Mouse (Mus musculus): ENCODE results near the gene Camk1d. TPM values are rescaled to one million over a fixed set of nuclear protein-coding genes. Genes with fewer than 3 reads are reported as not detected.

Gene Camk1d
- polyA plus RNA-seq, 1 experiment from 2014 or later: 1.0 TPM

GRCm38 (mm10) chr2:5411774-5412173 lies 302.5 kb downstream of the Camk1d start:
- Histone ChIP-seq H3K4me2 (no peak overlapping the region), H3K27ac (ENCODE audit: low read depth, low read length) (no peak overlapping the region), H3K4me3 (ENCODE audit: low read depth, low read length) (no peak overlapping the region), H3K9me3 (ENCODE audit: control insufficient read depth, low read length) (no peaks in the 10 kb centered on the region), H3K36me3 (ENCODE audit: control insufficient read depth, insufficient read depth, low read length) (no peaks in the 10 kb centered on the region), H3K4me1 (replicated peaks; ENCODE audit: control insufficient read depth, insufficient read depth, low read length) (no peaks in the 10 kb centered on the region), H3K9ac (ENCODE audit: low read depth, low read length) (no peak overlapping the region), H3K27me3 (replicated peaks; ENCODE audit: control insufficient read depth, insufficient read depth, low read length) (no peaks in the 10 kb centered on the region)
- no peak for ATAC-seq (replicated peaks; ENCODE audit: low FRiP score)
- WGBS: 52% methylated on average over 2 of the region's 2 CpGs
- DNase-seq (ENCODE audit: low spot score): no peak

GRCm38 (mm10) chr2:5403850-5404249 lies 310.5 kb downstream of the Camk1d start:
- no peaks in the 10 kb centered on the region for H3K27me3 ChIP-seq (replicated peaks; ENCODE audit: control insufficient read depth, insufficient read depth, low read length)
- 51% methylated on average over 3 of the region's 3 CpGs for WGBS
- H3K9ac ChIP-seq (ENCODE audit: low read depth, low read length): no peak overlapping the region
- H3K36me3 ChIP-seq (ENCODE audit: control insufficient read depth, insufficient read depth, low read length): no peaks in the 10 kb centered on the region
- no peak overlapping the region for H3K27ac ChIP-seq (ENCODE audit: low read depth, low read length)
- no peak for DNase-seq (ENCODE audit: low spot score)
- no peaks in the 10 kb centered on the region for H3K9me3 ChIP-seq (ENCODE audit: control insufficient read depth, low read length)
- H3K4me2 ChIP-seq: no peak overlapping the region
- no peak overlapping the region for H3K4me3 ChIP-seq (ENCODE audit: low read depth, low read length)
- no peaks in the 10 kb centered on the region for H3K4me1 ChIP-seq (replicated peaks; ENCODE audit: control insufficient read depth, insufficient read depth, low read length)
- no peak for ATAC-seq (replicated peaks; ENCODE audit: low FRiP score)

GRCm38 (mm10) chr2:5402036-5402435 lies 312.3 kb downstream of the Camk1d start:
- Histone ChIP-seq H3K4me1 (replicated peaks; ENCODE audit: control insufficient read depth, insufficient read depth, low read length) (no peaks in the 10 kb centered on the region), H3K9me3 (ENCODE audit: control insufficient read depth, low read length) (no peaks in the 10 kb centered on the region), H3K27ac (ENCODE audit: low read depth, low read length) (no peak overlapping the region), H3K27me3 (replicated peaks; ENCODE audit: control insufficient read depth, insufficient read depth, low read length) (no peaks in the 10 kb centered on the region), H3K9ac (ENCODE audit: low read depth, low read length) (no peak overlapping the region), H3K36me3 (ENCODE audit: control insufficient read depth, insufficient read depth, low read length) (no peaks in the 10 kb centered on the region), H3K4me3 (ENCODE audit: low read depth, low read length) (no peak overlapping the region), H3K4me2 (no peak overlapping the region)
- 91% methylated on average over 12 of the region's 12 CpGs for WGBS
- ATAC-seq (replicated peaks; ENCODE audit: low FRiP score): no peak
- DNase-seq (ENCODE audit: low spot score): no peak

- Histone ChIP-seq H3K9ac (ENCODE audit: low read depth, low read length) (no peak overlapping the region), H3K36me3 (ENCODE audit: control insufficient read depth, insufficient read depth, low read length) (no peaks in the 10 kb centered on the region), H3K27ac (ENCODE audit: low read depth, low read length) (no peak overlapping the region), H3K4me2 (no peak overlapping the region), H3K4me1 (replicated peaks; ENCODE audit: control insufficient read depth, insufficient read depth, low read length) (no peaks in the 10 kb centered on the region), H3K9me3 (ENCODE audit: control insufficient read depth, low read length) (no peaks in the 10 kb centered on the region), H3K27me3 (replicated peaks; ENCODE audit: control insufficient read depth, insufficient read depth, low read length) (no peaks in the 10 kb centered on the region), H3K4me3 (ENCODE audit: low read depth, low read length) (no peak overlapping the region)
- WGBS: 82% methylated on average over 9 of the region's 9 CpGs
- ATAC-seq (replicated peaks; ENCODE audit: low FRiP score) (no peak), DNase-seq (ENCODE audit: low spot score) (no peak)
These were observed 315.8 kb downstream of the Camk1d start for GRCm38 (mm10) chr2:5398505-5398904.

- Histone ChIP-seq H3K9me3 (ENCODE audit: control insufficient read depth, low read length) (no peaks in the 10 kb centered on the region), H3K4me2 (no peak overlapping the region), H3K4me3 (ENCODE audit: low read depth, low read length) (no peak overlapping the region), H3K27me3 (replicated peaks; ENCODE audit: control insufficient read depth, insufficient read depth, low read length) (no peaks in the 10 kb centered on the region), H3K27ac (ENCODE audit: low read depth, low read length) (no peak overlapping the region), H3K36me3 (ENCODE audit: control insufficient read depth, insufficient read depth, low read length) (no peaks in the 10 kb centered on the region), H3K4me1 (replicated peaks; ENCODE audit: control insufficient read depth, insufficient read depth, low read length) (no peaks in the 10 kb centered on the region), H3K9ac (ENCODE audit: low read depth, low read length) (no peak overlapping the region)
- 74% methylated on average over 6 of the region's 6 CpGs for WGBS
- ATAC-seq (replicated peaks; ENCODE audit: low FRiP score) (no peak), DNase-seq (ENCODE audit: low spot score) (no peak)
These were observed 316.3 kb downstream of the Camk1d start for GRCm38 (mm10) chr2:5398043-5398442.

- Histone ChIP-seq H3K36me3 (ENCODE audit: control insufficient read depth, insufficient read depth, low read length) (no peaks in the 10 kb centered on the region), H3K4me1 (replicated peaks; ENCODE audit: control insufficient read depth, insufficient read depth, low read length) (no peaks in the 10 kb centered on the region), H3K4me3 (ENCODE audit: low read depth, low read length) (no peak overlapping the region), H3K4me2 (no peak overlapping the region), H3K27ac (ENCODE audit: low read depth, low read length) (no peak overlapping the region), H3K9me3 (ENCODE audit: control insufficient read depth, low read length) (no peaks in the 10 kb centered on the region), H3K9ac (ENCODE audit: low read depth, low read length) (no peak overlapping the region), H3K27me3 (replicated peaks; ENCODE audit: control insufficient read depth, insufficient read depth, low read length) (no peaks in the 10 kb centered on the region)
- WGBS: 67% methylated on average over 3 of the region's 3 CpGs
- no peak for DNase-seq (ENCODE audit: low spot score)
- ATAC-seq (replicated peaks; ENCODE audit: low FRiP score): no peak
These were observed 316.8 kb downstream of the Camk1d start for GRCm38 (mm10) chr2:5397468-5397867.

- Histone ChIP-seq H3K9ac (ENCODE audit: low read depth, low read length) (no peak overlapping the region), H3K4me2 (no peak overlapping the region), H3K4me3 (ENCODE audit: low read depth, low read length) (no peak overlapping the region), H3K36me3 (ENCODE audit: control insufficient read depth, insufficient read depth, low read length) (no peaks in the 10 kb centered on the region), H3K9me3 (ENCODE audit: control insufficient read depth, low read length) (no peaks in the 10 kb centered on the region), H3K27me3 (replicated peaks; ENCODE audit: control insufficient read depth, insufficient read depth, low read length) (no peaks in the 10 kb centered on the region), H3K4me1 (replicated peaks; ENCODE audit: control insufficient read depth, insufficient read depth, low read length) (no peaks in the 10 kb centered on the region), H3K27ac (ENCODE audit: low read depth, low read length) (no peak overlapping the region)
- 73% methylated on average over 1 of the region's 1 CpGs for WGBS
- ATAC-seq (replicated peaks; ENCODE audit: low FRiP score) (no peak), DNase-seq (ENCODE audit: low spot score) (no peak)
These were observed 317.9 kb downstream of the Camk1d start for GRCm38 (mm10) chr2:5396415-5396814.

GRCm38 (mm10) chr2:5395873-5396272 lies 318.4 kb downstream of the Camk1d start:
- ATAC-seq (replicated peaks; ENCODE audit: low FRiP score): no peak
- no peak for DNase-seq (ENCODE audit: low spot score)
- 49% methylated on average over 2 of the region's 2 CpGs for WGBS

GRCm38 (mm10) chr2:5392921-5393320 lies 321.4 kb downstream of the Camk1d start:
- Histone ChIP-seq H3K4me3 (ENCODE audit: low read depth, low read length) (no peak overlapping the region), H3K9me3 (ENCODE audit: control insufficient read depth, low read length) (no peaks in the 10 kb centered on the region), H3K27me3 (replicated peaks; ENCODE audit: control insufficient read depth, insufficient read depth, low read length) (no peaks in the 10 kb centered on the region), H3K27ac (ENCODE audit: low read depth, low read length) (no peak overlapping the region), H3K4me2 (no peak overlapping the region), H3K36me3 (ENCODE audit: control insufficient read depth, insufficient read depth, low read length) (no peaks in the 10 kb centered on the region), H3K4me1 (replicated peaks; ENCODE audit: control insufficient read depth, insufficient read depth, low read length) (no peaks in the 10 kb centered on the region), H3K9ac (ENCODE audit: low read depth, low read length) (no peak overlapping the region)
- DNase-seq (ENCODE audit: low spot score) (no peak), ATAC-seq (replicated peaks; ENCODE audit: low FRiP score) (no peak)

More at GRCm38 (mm10) chr2:5395873-5396272, 318.4 kb downstream of the Camk1d start:
- Histone ChIP-seq H3K4me3 (ENCODE audit: low read depth, low read length) (no peak overlapping the region), H3K9me3 (ENCODE audit: control insufficient read depth, low read length) (no peaks in the 10 kb centered on the region), H3K27me3 (replicated peaks; ENCODE audit: control insufficient read depth, insufficient read depth, low read length) (no peaks in the 10 kb centered on the region), H3K36me3 (ENCODE audit: control insufficient read depth, insufficient read depth, low read length) (no peaks in the 10 kb centered on the region), H3K4me1 (replicated peaks; ENCODE audit: control insufficient read depth, insufficient read depth, low read length) (no peaks in the 10 kb centered on the region), H3K27ac (ENCODE audit: low read depth, low read length) (no peak overlapping the region), H3K9ac (ENCODE audit: low read depth, low read length) (no peak overlapping the region), H3K4me2 (no peak overlapping the region)

Measured in liver, embryonic 11.5 days (tissue).